16 mouse cellular contexts compared by ENCODE assay signal in the genomic region with DNA sequence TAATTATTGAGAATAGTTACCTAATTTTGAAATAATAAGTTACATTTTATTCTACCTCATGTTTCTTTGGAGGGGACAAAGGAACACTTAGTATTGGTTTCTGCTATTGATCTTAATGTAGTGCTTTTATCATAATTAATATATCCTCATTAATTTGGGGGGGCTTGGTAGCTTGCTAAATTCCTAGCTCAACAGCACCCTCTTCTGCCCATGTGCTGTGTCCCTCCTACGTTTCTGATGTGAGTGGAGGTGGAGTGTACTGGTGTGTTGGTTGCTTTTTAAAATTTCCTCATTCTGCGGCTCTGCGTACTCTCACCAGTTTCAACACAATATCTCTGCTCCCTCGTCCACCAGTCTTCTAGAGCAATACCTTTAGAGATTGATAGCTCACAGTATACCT.
DNase-seq lines count a peak whose midpoint lies in the region; ATAC-seq and TF ChIP-seq lines count a peak whose summit lies in the region.
"Had no signal": no experiment of that assay in that cellular context is flagged by ENCODE, and none has a peak within 500 bp of the region (broad histone marks: within the 10 kb centered on the region; RNA-seq: fewer than 3 reads in every experiment).

No protein-coding gene starts in this region.

- in situ Hi-C loops in Patski (cut with MboI; ENCODE audit: low pct_unique_long_range_greater_than_20kb) = no loop called here

- ATAC-seq in Patski = no peak
- no peak for ATAC-seq in megakaryocyte, adult 5-6 weeks (ENCODE audit: poor library complexity, severe bottlenecking)
- ATAC-seq: forebrain, embryonic 14.5 days; liver, embryonic 12.5 days; midbrain, embryonic 13.5 days had no signal

- no peak overlapping the region for H3K27ac ChIP-seq in heart, adult 2 months
- H3K27ac ChIP-seq in left cerebral cortex, adult 2 months = no peak overlapping the region
- H3K27ac ChIP-seq: liver, embryonic 12.5 days; macrophage; midbrain, embryonic 13.5 days had no signal

- 68% methylated on average over 4 of the region's 4 CpGs for WGBS in heart, adult 2 months

- TF ChIP-seq EP300 in heart, adult 2 months (IDR thresholded peaks at IDR 0.05; ENCODE audit: insufficient read depth, low read depth, low read length) = no peak

- H3K27me3 ChIP-seq in heart, adult 2 months (ENCODE audit: control insufficient read depth, insufficient read depth, low read length) = no peaks in the 10 kb centered on the region
- H3K27me3 ChIP-seq in Patski = peaks cover 10% of the 10 kb centered on the region
- H3K27me3 ChIP-seq: heart, embryonic 12.5 days; liver, embryonic 12.5 days; midbrain, embryonic 13.5 days had no signal

- H3K9ac ChIP-seq in heart, adult 2 months (ENCODE audit: low read depth, low read length) = no peak overlapping the region
- H3K9ac ChIP-seq: heart, embryonic 12.5 days; liver, embryonic 12.5 days; midbrain, embryonic 13.5 days had no signal

- DNase-seq in heart, adult 2 months = no peak
- no peak for DNase-seq in heart, postnatal 36 days
- no peak for DNase-seq in left cerebral cortex, adult 2 months (ENCODE audit: extremely low spot score in 1 of 2, low spot score in 2 of 2)
- DNase-seq in left cerebral cortex, postnatal 14 days (ENCODE audit: low spot score in 2 of 2) = no peak
- no peak for DNase-seq in Patski (ENCODE audit: low read depth, low spot score)
- DNase-seq in lung, postnatal 14 days = peak; percentile 8
- DNase-seq: cerebellum, postnatal 14 days; kidney, postnatal 14 days; thymus, adult 18-20 months had no signal

- no peak overlapping the region for H3K4me3 ChIP-seq in heart, adult 2 months
- H3K4me3 ChIP-seq in left cerebral cortex, adult 2 months = no peak overlapping the region
- H3K4me3 ChIP-seq: heart, embryonic 12.5 days; liver, embryonic 12.5 days; midbrain, embryonic 13.5 days had no signal

- CTCF ChIA-PET in Patski (lab: Charles Lee) = no interaction called here

- intact Hi-C loops in heart, adult 2 months (cut with DNase I) = no loop called here
- intact Hi-C loops in heart, postnatal 36 days (cut with DNase I) = loop anchor here (5.0 kb wide), 1 partner anchor 93 kb away; no protein-coding TSS in a partner anchor
- intact Hi-C loops in left cerebral cortex, adult 2 months (cut with DNase I) = loop anchor here (5.0 kb wide), 1 partner anchor 197 kb away; no protein-coding TSS in a partner anchor
- intact Hi-C loops in left cerebral cortex, postnatal 14 days (cut with DNase I) = loop anchor here (5.0 kb wide), 1 partner anchor 93 kb away; no protein-coding TSS in a partner anchor

- no peaks in the 10 kb centered on the region for H3K36me3 ChIP-seq in heart, adult 2 months (ENCODE audit: control insufficient read depth, insufficient read depth, low read length)
- H3K36me3 ChIP-seq: G1E; heart, embryonic 12.5 days; liver, embryonic 12.5 days; midbrain, embryonic 13.5 days had no signal

- H3K4me1 ChIP-seq in heart, adult 2 months (ENCODE audit: control insufficient read depth, insufficient read depth, low read length) = no peaks in the 10 kb centered on the region
- H3K4me1 ChIP-seq: liver, embryonic 12.5 days; midbrain, embryonic 13.5 days had no signal

- H3K79me2 ChIP-seq in heart, adult 2 months (replicated peaks; ENCODE audit: control insufficient read depth, insufficient read depth, low read length) = no peaks in the 10 kb centered on the region

- TF ChIP-seq POLR2A in heart, adult 2 months (IDR thresholded peaks at IDR 0.05; ENCODE audit: insufficient read depth, low read depth, low read length) = no peak

- TF ChIP-seq CTCF in heart, adult 2 months (IDR thresholded peaks at IDR 0.05) = peak; percentile 31
- TF ChIP-seq CTCF in left cerebral cortex, adult 2 months (IDR thresholded peaks at IDR 0.05) = peak; percentile 21
- TF ChIP-seq CTCF in Patski (IDR thresholded peaks at IDR 0.05) = peak; percentile 21

- POLR2A ChIA-PET in Patski (lab: Charles Lee) = no interaction called here
